10 mouse cellular contexts compared by ENCODE assay signal in genomic region chr11:115384587-115384986, GRCm38 (mm10). TPM values are rescaled to one million over a fixed set of nuclear protein-coding genes. Genes with fewer than 3 reads are reported as not detected.
A peak's percentile ranks its signal among the peaks of the same experiment; 100 is the strongest.
DNase-seq lines count a peak whose midpoint lies in the region; ATAC-seq and TF ChIP-seq lines count a peak whose summit lies in the region.
"Had no signal": no experiment of that assay in that cellular context is flagged by ENCODE, and none has a peak within 500 bp of the region (broad histone marks: within the 10 kb centered on the region; RNA-seq: fewer than 3 reads in every experiment).

No protein-coding gene starts in this region.

- no peaks in the 10 kb centered on the region for H3K36me3 ChIP-seq in lung, embryonic 16.5 days (ENCODE audit: control insufficient read depth, insufficient read depth, low read length)
- H3K36me3 ChIP-seq in hindbrain, postnatal 0 days (ENCODE audit: insufficient read depth, low read length): no peaks in the 10 kb centered on the region
- H3K36me3 ChIP-seq in neural tube, embryonic 15.5 days: no peaks in the 10 kb centered on the region

- no peak for TF ChIP-seq CTCF in hindbrain, postnatal 0 days (IDR thresholded peaks at IDR 0.05; ENCODE audit: low read depth)

- peak overlapping the region; percentile 43 for H3K9ac ChIP-seq in lung, embryonic 16.5 days (ENCODE audit: low read length)
- H3K9ac ChIP-seq in hindbrain, postnatal 0 days (replicated peaks; ENCODE audit: low read length): peak overlapping the region; percentile 95; the same call in 1 of the 2 replicates
- H3K9ac ChIP-seq in neural tube, embryonic 15.5 days (replicated peaks): peak overlapping the region; percentile 23; the same call in 1 of the 2 replicates

- DNase-seq in cerebellum, adult 9-11 months: peak; percentile 59
- DNase-seq in cerebellum, adult 11 months: no peak
- DNase-seq in lung, postnatal 14 days: no peak
- DNase-seq in hindbrain, postnatal 0 days (ENCODE audit: low spot score): no peak
- no peak for DNase-seq in thymus, postnatal 25 days
- DNase-seq in yolk sac, embryonic 10.5 days (ENCODE audit: low spot score): no peak
- DNase-seq: layer of hippocampus, adult 9-11 months; thymus, adult 2 months had no signal

- H3K4me1 ChIP-seq in lung, embryonic 16.5 days (replicated peaks; ENCODE audit: control insufficient read depth, insufficient read depth, low read length): peaks cover 32% of the 10 kb centered on the region
- H3K4me1 ChIP-seq in hindbrain, postnatal 0 days (ENCODE audit: insufficient read depth, low read length): peaks cover 19% of the 10 kb centered on the region
- H3K4me1 ChIP-seq in neural tube, embryonic 15.5 days: peaks cover 49% of the 10 kb centered on the region

- peak overlapping the region; percentile 69 for H3K27ac ChIP-seq in lung, embryonic 16.5 days (ENCODE audit: low read length)
- peak overlapping the region; percentile 94; the same call in 1 of the 2 replicates for H3K27ac ChIP-seq in hindbrain, postnatal 0 days
- H3K27ac ChIP-seq in neural tube, embryonic 15.5 days (replicated peaks): peak overlapping the region; percentile 95; the same call in 1 of the 2 replicates

- no peaks in the 10 kb centered on the region for H3K9me3 ChIP-seq in lung, embryonic 16.5 days (ENCODE audit: control insufficient read depth, low read length)
- H3K9me3 ChIP-seq in hindbrain, postnatal 0 days (ENCODE audit: low read length): no peaks in the 10 kb centered on the region
- H3K9me3 ChIP-seq in neural tube, embryonic 15.5 days (replicated peaks): no peaks in the 10 kb centered on the region

- no peaks in the 10 kb centered on the region for H3K27me3 ChIP-seq in lung, embryonic 16.5 days (ENCODE audit: control insufficient read depth, insufficient read depth, low read depth, low read length)
- H3K27me3 ChIP-seq in hindbrain, postnatal 0 days (ENCODE audit: insufficient read depth, low read length): no peaks in the 10 kb centered on the region
- H3K27me3 ChIP-seq in neural tube, embryonic 15.5 days (replicated peaks): no peaks in the 10 kb centered on the region

- no peak for ATAC-seq in lung, embryonic 16.5 days (ENCODE audit: low read depth)
- no peak for ATAC-seq in hindbrain, postnatal 0 days
- no peak for ATAC-seq in neural tube, embryonic 15.5 days (ENCODE audit: low FRiP score)

- peak overlapping the region; percentile 2; the same call in 1 of the 2 replicates for H3K4me3 ChIP-seq in lung, embryonic 16.5 days (ENCODE audit: low read length)
- no peak overlapping the region for H3K4me3 ChIP-seq in hindbrain, postnatal 0 days (ENCODE audit: low read length)
- H3K4me3 ChIP-seq in neural tube, embryonic 15.5 days (replicated peaks): no peak overlapping the region

- H3K4me2 ChIP-seq in lung, embryonic 16.5 days (ENCODE audit: low read depth, low read length): peak overlapping the region; percentile 67
- peak overlapping the region; percentile 81 for H3K4me2 ChIP-seq in hindbrain, postnatal 0 days (ENCODE audit: low read depth, low read length)
- H3K4me2 ChIP-seq in neural tube, embryonic 15.5 days: peak overlapping the region; percentile 88

- 71% methylated on average over 5 of the region's 5 CpGs for WGBS in lung, embryonic 16.5 days
- WGBS in hindbrain, postnatal 0 days: 75% methylated on average over 5 of the region's 5 CpGs
- 74% methylated on average over 5 of the region's 5 CpGs for WGBS in neural tube, embryonic 15.5 days

RNA-seq across cellular contexts. Expression of gene Cdr2l, which starts 2.9 kb away (rescaled TPM):
- polyA plus RNA-seq in lung, embryonic 16.5 days (2015; fragmentation: Nextera tagmentation; extraction: Ambion mirVana): 11.5 and 12.0 TPM in 2 replicates
- total RNA-seq in hindbrain, postnatal 0 days (2014; rRNA removed): 70.8 and 72.3 TPM in 2 replicates
- 17.7 and 18.8 TPM in 2 replicates for polyA plus RNA-seq in hindbrain, postnatal 0 days (2015; fragmentation: Nextera tagmentation; extraction: Ambion mirVana)
- polyA plus RNA-seq in neural tube, embryonic 15.5 days (2015; fragmentation: Nextera tagmentation; extraction: Ambion mirVana): 21.5 and 23.9 TPM in 2 replicates

RNA-seq across cellular contexts. Expression of gene Hid1, which starts 17.0 kb away (rescaled TPM):
- 19.1 and 20.2 TPM in 2 replicates for polyA plus RNA-seq in lung, embryonic 16.5 days (2015; fragmentation: Nextera tagmentation; extraction: Ambion mirVana)
- 78.9 and 87.5 TPM in 2 replicates for total RNA-seq in hindbrain, postnatal 0 days (2014; rRNA removed)
- polyA plus RNA-seq in hindbrain, postnatal 0 days (2015; fragmentation: Nextera tagmentation; extraction: Ambion mirVana): 55.3 and 58.1 TPM in 2 replicates
- polyA plus RNA-seq in neural tube, embryonic 15.5 days (2015; fragmentation: Nextera tagmentation; extraction: Ambion mirVana): 49.5 and 55.6 TPM in 2 replicates

RNA-seq across cellular contexts. Expression of gene Mrpl58, which starts 19.0 kb away (rescaled TPM):
- polyA plus RNA-seq in lung, embryonic 16.5 days (2015; fragmentation: Nextera tagmentation; extraction: Ambion mirVana): 203 and 205 TPM in 2 replicates
- total RNA-seq in hindbrain, postnatal 0 days (2014; rRNA removed): 138 and 204 TPM in 2 replicates
- 205 and 210 TPM in 2 replicates for polyA plus RNA-seq in hindbrain, postnatal 0 days (2015; fragmentation: Nextera tagmentation; extraction: Ambion mirVana)
- 175 and 183 TPM in 2 replicates for polyA plus RNA-seq in neural tube, embryonic 15.5 days (2015; fragmentation: Nextera tagmentation; extraction: Ambion mirVana)

RNA-seq across cellular contexts. Expression of gene Atp5h, which starts 35.2 kb away (rescaled TPM):
- polyA plus RNA-seq in lung, embryonic 16.5 days (2015; fragmentation: Nextera tagmentation; extraction: Ambion mirVana): 822 and 823 TPM in 2 replicates
- 203 and 240 TPM in 2 replicates for total RNA-seq in hindbrain, postnatal 0 days (2014; rRNA removed)
- polyA plus RNA-seq in hindbrain, postnatal 0 days (2015; fragmentation: Nextera tagmentation; extraction: Ambion mirVana): 1,097 and 1,122 TPM in 2 replicates
- 949 and 1,025 TPM in 2 replicates for polyA plus RNA-seq in neural tube, embryonic 15.5 days (2015; fragmentation: Nextera tagmentation; extraction: Ambion mirVana)

RNA-seq across cellular contexts. Expression of gene Kctd2, which starts 35.3 kb away (rescaled TPM):
- polyA plus RNA-seq in lung, embryonic 16.5 days (2015; fragmentation: Nextera tagmentation; extraction: Ambion mirVana): 3.4 and 4.3 TPM in 2 replicates
- total RNA-seq in hindbrain, postnatal 0 days (2014; rRNA removed): 19.0 and 21.0 TPM in 2 replicates
- 22.1 and 24.5 TPM in 2 replicates for polyA plus RNA-seq in hindbrain, postnatal 0 days (2015; fragmentation: Nextera tagmentation; extraction: Ambion mirVana)
- polyA plus RNA-seq in neural tube, embryonic 15.5 days (2015; fragmentation: Nextera tagmentation; extraction: Ambion mirVana): 19.0 and 22.4 TPM in 2 replicates

Comparison
In these comparisons a context has a peak if more than half of its experiments do, and no peak if none do; other contexts are left out.
1. H3K9ac ChIP-seq: peak in every context shown above with its lines; median percentile 95 in hindbrain, postnatal 0 days; 43 in lung, embryonic 16.5 days; 23 in neural tube, embryonic 15.5 days.